Mouse (Mus musculus): ENCODE results near the gene Zscan21.
"Not testable (repeated sequence)": the region's sequence is repeated elsewhere in the genome, so short reads cannot be mapped to it uniquely, and the experiment has no call there.

The Zscan21 gene

GRCm38 (mm10) chr5:138116255-138117198, at the start of gene Zscan21:
Zscan21 (plus strand) TSS chr5:138116903.
- peak; percentile 79 for DNase-seq (ENCODE audit: low spot score)

- no peak for DNase-seq (ENCODE audit: low spot score)
These were observed 42.9 kb upstream of the Zscan21 start for GRCm38 (mm10) chr5:138073803-138074202.

- DNase-seq (ENCODE audit: low spot score) = no peak
These were observed 41.0 kb upstream of the Zscan21 start for GRCm38 (mm10) chr5:138075684-138076083.

GRCm38 (mm10) chr5:138076148-138076547, 40.6 kb upstream of the Zscan21 start:
- DNase-seq (ENCODE audit: low spot score) = no peak

- DNase-seq (ENCODE audit: low spot score) = no peak
These were observed 36.2 kb upstream of the Zscan21 start for GRCm38 (mm10) chr5:138080456-138080855.

GRCm38 (mm10) chr5:138081446-138081845, 35.3 kb upstream of the Zscan21 start:
- no peak for DNase-seq (ENCODE audit: low spot score)

- no peak for DNase-seq (ENCODE audit: low spot score)
These were observed 33.3 kb upstream of the Zscan21 start for GRCm38 (mm10) chr5:138083318-138083900.

GRCm38 (mm10) chr5:138083936-138084335, 32.8 kb upstream of the Zscan21 start:
- DNase-seq (ENCODE audit: low spot score) = no peak

GRCm38 (mm10) chr5:138084507-138084906, 32.2 kb upstream of the Zscan21 start:
- DNase-seq (ENCODE audit: low spot score) = no peak

- peak; percentile 75 for DNase-seq (ENCODE audit: low spot score)
These were observed 31.7 kb upstream of the Zscan21 start, which contains the start of gene Zkscan1 for GRCm38 (mm10) chr5:138084996-138085395. Zkscan1 (plus strand) TSS chr5:138085084.

- DNase-seq (ENCODE audit: low spot score) = no peak
These were observed 31.2 kb upstream of the Zscan21 start for GRCm38 (mm10) chr5:138085421-138085911.

GRCm38 (mm10) chr5:138086842-138087241, 29.9 kb upstream of the Zscan21 start:
- DNase-seq (ENCODE audit: low spot score) = no peak

- DNase-seq (ENCODE audit: low spot score) = no peak
These were observed 28.3 kb upstream of the Zscan21 start for GRCm38 (mm10) chr5:138088366-138088765.

GRCm38 (mm10) chr5:138089108-138089551, 27.6 kb upstream of the Zscan21 start:
- no peak for DNase-seq (ENCODE audit: low spot score)

GRCm38 (mm10) chr5:138090271-138090670, 26.4 kb upstream of the Zscan21 start:
- DNase-seq (ENCODE audit: low spot score) = no peak

GRCm38 (mm10) chr5:138090737-138091136, 26.0 kb upstream of the Zscan21 start:
- DNase-seq (ENCODE audit: low spot score) = no peak

- no peak for DNase-seq (ENCODE audit: low spot score)
These were observed 23.9 kb upstream of the Zscan21 start for GRCm38 (mm10) chr5:138092771-138093170.

GRCm38 (mm10) chr5:138094474-138094873, 22.2 kb upstream of the Zscan21 start:
- no peak for DNase-seq (ENCODE audit: low spot score)

GRCm38 (mm10) chr5:138104976-138105375, 11.7 kb upstream of the Zscan21 start:
- no peak for DNase-seq (ENCODE audit: low spot score)

GRCm38 (mm10) chr5:138107130-138107529, 9.6 kb upstream of the Zscan21 start:
- no peak for DNase-seq (ENCODE audit: low spot score)

- DNase-seq (ENCODE audit: low spot score) = not testable (repeated sequence)
These were observed 6.8 kb upstream of the Zscan21 start for GRCm38 (mm10) chr5:138109847-138110396.

GRCm38 (mm10) chr5:138117199-138118015, 704 bp downstream of the Zscan21 start:
- no peak for DNase-seq (ENCODE audit: low spot score)
